ENCODE assay signal across 12 mouse cellular contexts in the genomic region with DNA sequence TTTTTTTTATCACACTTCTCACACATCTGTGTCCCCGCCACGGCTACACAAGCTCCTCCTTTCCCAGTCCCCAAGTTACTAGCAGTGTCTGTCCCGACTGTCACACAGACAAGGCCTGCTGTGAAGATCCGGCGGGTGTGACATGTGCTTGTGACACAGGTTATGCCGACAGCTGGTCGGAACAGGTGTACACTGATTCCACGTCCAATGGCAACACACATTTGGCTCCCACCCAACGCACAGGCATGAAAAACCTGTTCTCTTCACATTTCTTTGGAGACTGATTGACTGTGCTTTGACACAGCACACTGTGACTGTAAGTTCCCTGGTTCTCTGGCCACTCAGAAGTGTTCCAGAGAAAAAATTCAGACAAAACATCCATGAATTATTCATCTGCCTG.
DNase-seq lines count a peak whose midpoint lies in the region; ATAC-seq lines count a peak whose summit lies in the region.
"Had no signal": no experiment of that assay in that cellular context is flagged by ENCODE, and none has a peak within 500 bp of the region (broad histone marks: within the 10 kb centered on the region; RNA-seq: fewer than 3 reads in every experiment).

No protein-coding gene starts in this region.

- 0 out of 2 replicates have a peak overlapping the region, but pooled peaks have one; percentile 11 for H3K27ac ChIP-seq in midbrain, embryonic 11.5 days (ENCODE audit: low read depth, low read length)
- H3K27ac ChIP-seq in midbrain, embryonic 10.5 days (replicated peaks), result no peak overlapping the region
- H3K27ac ChIP-seq in neural tube, embryonic 13.5 days (replicated peaks), result 0 out of 2 replicates have a peak overlapping the region, but pooled peaks have one; percentile 10
- H3K27ac ChIP-seq: limb, embryonic 15.5 days had no signal

- H3K9me3 ChIP-seq in midbrain, embryonic 11.5 days (ENCODE audit: control insufficient read depth, low read length), result no peaks in the 10 kb centered on the region
- no peaks in the 10 kb centered on the region for H3K9me3 ChIP-seq in midbrain, embryonic 10.5 days (replicated peaks)
- no peaks in the 10 kb centered on the region for H3K9me3 ChIP-seq in neural tube, embryonic 13.5 days
- H3K9me3 ChIP-seq: limb, embryonic 15.5 days had no signal

- no peaks in the 10 kb centered on the region for H3K27me3 ChIP-seq in midbrain, embryonic 11.5 days (ENCODE audit: control insufficient read depth, insufficient read depth, low read length)
- no peaks in the 10 kb centered on the region for H3K27me3 ChIP-seq in midbrain, embryonic 10.5 days (ENCODE audit: low read depth, poor library complexity, severe bottlenecking)
- H3K27me3 ChIP-seq in neural tube, embryonic 13.5 days, result no peaks in the 10 kb centered on the region
- H3K27me3 ChIP-seq: limb, embryonic 15.5 days had no signal

- intact Hi-C loops in heart, postnatal 36 days (cut with DNase I), result no loop called here

- DNase-seq in cerebellum, adult 9-11 months, result peak; percentile 8
- DNase-seq in midbrain, embryonic 11.5 days (ENCODE audit: low spot score, missing footprints), result no peak
- DNase-seq in midbrain, embryonic 10.5 days (ENCODE audit: low spot score), result no peak
- DNase-seq in gonadal fat pad, adult 2 months (ENCODE audit: low read depth), result peak; percentile 10
- no peak for DNase-seq in heart, postnatal 36 days
- DNase-seq: lung, postnatal 14 days had no signal

- H3K36me3 ChIP-seq in midbrain, embryonic 11.5 days (ENCODE audit: control insufficient read depth, insufficient read depth, low read length), result no peaks in the 10 kb centered on the region
- no peaks in the 10 kb centered on the region for H3K36me3 ChIP-seq in midbrain, embryonic 10.5 days
- H3K36me3 ChIP-seq in neural tube, embryonic 13.5 days, result no peaks in the 10 kb centered on the region
- H3K36me3 ChIP-seq: G1E; limb, embryonic 15.5 days had no signal

- H3K4me3 ChIP-seq in midbrain, embryonic 11.5 days (ENCODE audit: low read depth, low read length), result no peak overlapping the region
- no peak overlapping the region for H3K4me3 ChIP-seq in midbrain, embryonic 10.5 days
- H3K4me3 ChIP-seq in neural tube, embryonic 13.5 days, result no peak overlapping the region
- H3K4me3 ChIP-seq: limb, embryonic 15.5 days had no signal

- ATAC-seq in cerebellum, adult (ENCODE audit: insufficient number of reproducible peaks, low FRiP score, low TSS enrichment), result no peak
- ATAC-seq in midbrain, embryonic 11.5 days (ENCODE audit: low FRiP score), result 0 out of 2 replicates have a peak, but pooled peaks have one; percentile 50
- peak; percentile 61 for ATAC-seq in neural tube, embryonic 13.5 days (ENCODE audit: low read depth)
- ATAC-seq in megakaryocyte-erythroid progenitor cell, adult 5-6 weeks (replicated peaks; ENCODE audit: low FRiP score, low TSS enrichment, poor library complexity, severe bottlenecking), result no peak
- ATAC-seq: intestine, postnatal 0 days had no signal

- H3K4me2 ChIP-seq in midbrain, embryonic 11.5 days, result no peak overlapping the region
- H3K4me2 ChIP-seq in neural tube, embryonic 13.5 days, result no peak overlapping the region
- H3K4me2 ChIP-seq: limb, embryonic 15.5 days had no signal

- H3K4me1 ChIP-seq in midbrain, embryonic 11.5 days (ENCODE audit: control insufficient read depth, insufficient read depth, low read length), result 0 out of 2 replicates have a peak, but pooled peaks cover 2% of the 10 kb centered on the region
- peaks cover 10% of the 10 kb centered on the region for H3K4me1 ChIP-seq in midbrain, embryonic 10.5 days
- H3K4me1 ChIP-seq in neural tube, embryonic 13.5 days (replicated peaks), result peaks cover 9% of the 10 kb centered on the region; the same call in 1 of the 2 replicates
- H3K4me1 ChIP-seq: limb, embryonic 15.5 days had no signal

- H3K9ac ChIP-seq in midbrain, embryonic 11.5 days (ENCODE audit: low read length), result no peak overlapping the region
- H3K9ac ChIP-seq in neural tube, embryonic 13.5 days, result no peak overlapping the region
- H3K9ac ChIP-seq: limb, embryonic 15.5 days had no signal

- WGBS in midbrain, embryonic 11.5 days, result 70% methylated on average over 9 of the region's 9 CpGs
- 84% methylated on average over 9 of the region's 9 CpGs for WGBS in midbrain, embryonic 10.5 days
- 45% methylated on average over 9 of the region's 9 CpGs for WGBS in neural tube, embryonic 13.5 days

Comparison
In these comparisons a context has a peak if more than half of its experiments do, and no peak if none do; other contexts are left out.
1. DNase-seq: peak in cerebellum, adult 9-11 months (single experiment) and gonadal fat pad, adult 2 months (single experiment); none in midbrain, embryonic 11.5 days (single experiment), midbrain, embryonic 10.5 days (single experiment) and heart, postnatal 36 days (0 of 2).
2. ATAC-seq: peak in midbrain, embryonic 11.5 days (single experiment) and neural tube, embryonic 13.5 days (single experiment); none in cerebellum, adult (single experiment) and megakaryocyte-erythroid progenitor cell, adult 5-6 weeks (single experiment).